Mouse (Mus musculus): ENCODE results near the gene Tomm7. TPM values are rescaled to one million over a fixed set of nuclear protein-coding genes. Genes with fewer than 3 reads are reported as not detected.
"Not testable (repeated sequence)": the region's sequence is repeated elsewhere in the genome, so short reads cannot be mapped to it uniquely, and the experiment has no call there.

The Tomm7 gene
- polyA plus RNA-seq, 1 experiment from 2014 or later, result 109 TPM

DNA sequence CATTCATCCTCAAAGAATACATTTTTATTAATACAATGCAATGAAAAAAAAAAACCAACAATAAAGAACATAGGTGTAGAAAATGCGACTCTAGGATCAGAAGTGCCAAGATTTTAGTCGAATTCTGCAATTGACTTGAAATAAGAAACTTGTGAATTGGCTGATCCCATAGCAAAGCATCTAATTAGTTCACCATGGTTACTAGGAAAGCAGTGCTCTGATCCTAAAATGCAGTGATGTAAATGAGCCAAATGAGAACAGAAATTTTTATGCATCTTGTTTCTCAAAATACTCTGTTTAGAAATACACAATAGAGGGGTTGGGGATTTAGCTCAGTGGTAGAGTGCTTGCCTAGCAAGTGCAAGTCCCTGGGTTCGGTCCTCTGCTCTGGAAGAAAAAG is 1.2 kb upstream of the Tomm7 start:
- peak overlapping the region; percentile 72; the same call in 1 of the 2 replicates for H3K4me2 ChIP-seq (replicated peaks)
- H3K27me3 ChIP-seq, result no peaks in the 10 kb centered on the region
- H3K4me1 ChIP-seq (replicated peaks), result peaks cover 22% of the 10 kb centered on the region
- no peak overlapping the region for H3K9ac ChIP-seq (replicated peaks)
- no peaks in the 10 kb centered on the region for H3K9me3 ChIP-seq
- WGBS, result 82% methylated on average over 3 of the region's 3 CpGs
- H3K4me3 ChIP-seq (replicated peaks), result peak overlapping the region; percentile 80; the same call in 1 of the 2 replicates
- ATAC-seq, result no peak
- H3K27ac ChIP-seq, result peak overlapping the region; percentile 85
- H3K36me3 ChIP-seq, result peaks cover 5% of the 10 kb centered on the region; the same call in 1 of the 2 replicates

DNA sequence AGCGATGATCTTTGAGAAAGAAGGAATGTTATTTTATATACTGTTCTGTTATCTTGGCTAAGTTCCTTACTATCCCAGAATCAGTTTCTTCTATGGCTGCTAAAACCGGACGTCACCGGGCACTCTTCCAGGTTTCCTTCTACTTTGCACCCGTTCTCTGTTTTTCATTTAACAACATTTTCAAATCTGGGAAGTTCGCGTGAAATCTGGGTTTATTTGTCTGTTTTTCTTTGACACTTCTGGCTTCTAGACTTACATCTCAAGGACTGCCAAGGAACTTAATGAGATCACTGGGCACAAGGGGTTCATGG is 525 bp upstream of the Tomm7 start:
- H3K4me2 ChIP-seq (replicated peaks), result peak overlapping the region; percentile 72
- peaks cover 9% of the 10 kb centered on the region for H3K36me3 ChIP-seq
- H3K4me3 ChIP-seq (replicated peaks), result peak overlapping the region; percentile 80
- WGBS, result 38% methylated on average over 7 of the region's 7 CpGs
- H3K9me3 ChIP-seq, result no peaks in the 10 kb centered on the region
- peak overlapping the region; percentile 63 for H3K9ac ChIP-seq (replicated peaks)
- peak overlapping the region; percentile 85 for H3K27ac ChIP-seq
- peak; percentile 25; the same call in 1 of the 2 replicates for ATAC-seq
- H3K27me3 ChIP-seq, result no peaks in the 10 kb centered on the region
- H3K4me1 ChIP-seq (replicated peaks), result peaks cover 22% of the 10 kb centered on the region

DNA sequence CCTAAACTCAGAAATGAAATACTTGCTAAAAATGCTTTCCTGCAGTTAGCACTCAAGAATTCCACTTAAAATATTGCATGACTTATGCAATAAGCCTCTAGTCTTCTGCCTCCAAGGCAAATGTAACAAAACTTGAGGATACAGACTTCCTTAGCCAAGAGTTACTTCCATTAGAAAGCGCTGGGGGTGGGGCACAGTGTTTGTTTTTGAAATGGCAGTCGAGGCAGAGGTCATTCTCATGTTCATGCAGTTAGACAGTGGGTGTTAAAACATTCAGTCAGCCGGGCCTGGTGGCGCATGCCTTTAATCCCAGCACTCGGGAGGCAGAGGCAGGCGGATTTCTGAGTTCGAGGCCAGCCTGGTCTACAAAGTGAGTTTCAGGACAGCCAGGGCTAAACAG is 5.8 kb downstream of the Tomm7 start:
- WGBS, result 92% methylated on average over 7 of the region's 7 CpGs
- H3K9me3 ChIP-seq, result no peaks in the 10 kb centered on the region

DNA sequence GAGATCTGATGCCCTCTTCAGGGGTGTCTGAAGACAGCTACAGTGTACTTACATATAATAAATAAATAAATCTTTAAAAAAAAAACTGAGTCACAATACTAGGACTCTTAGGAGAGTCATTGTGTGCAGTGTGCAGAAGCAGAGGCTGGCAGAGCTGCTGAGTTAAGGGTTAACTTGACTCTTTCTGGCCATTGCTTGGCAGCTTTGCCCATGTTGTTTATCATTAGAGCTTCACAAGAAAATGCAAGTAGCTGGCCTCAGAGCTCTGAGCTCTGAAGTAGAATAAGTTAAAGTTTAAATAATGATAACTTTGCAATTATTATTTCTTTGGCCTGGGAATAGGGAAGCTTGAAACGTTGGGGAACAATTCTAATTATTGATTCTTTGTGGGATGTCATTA is 8.3 kb downstream of the Tomm7 start:
- not testable (repeated sequence) for H3K9ac ChIP-seq (replicated peaks)

More for the DNA sequence above, 5.8 kb downstream of the Tomm7 start:
- Histone ChIP-seq H3K36me3 (peaks cover 27% of the 10 kb centered on the region), H3K4me2 (replicated peaks) (no peak overlapping the region), H3K4me1 (replicated peaks) (peaks cover 11% of the 10 kb centered on the region), H3K27me3 (no peaks in the 10 kb centered on the region), H3K4me3 (replicated peaks) (no peak overlapping the region), H3K9ac (replicated peaks) (no peak overlapping the region), H3K27ac (no peak overlapping the region)
- ATAC-seq, result no peak

DNA sequence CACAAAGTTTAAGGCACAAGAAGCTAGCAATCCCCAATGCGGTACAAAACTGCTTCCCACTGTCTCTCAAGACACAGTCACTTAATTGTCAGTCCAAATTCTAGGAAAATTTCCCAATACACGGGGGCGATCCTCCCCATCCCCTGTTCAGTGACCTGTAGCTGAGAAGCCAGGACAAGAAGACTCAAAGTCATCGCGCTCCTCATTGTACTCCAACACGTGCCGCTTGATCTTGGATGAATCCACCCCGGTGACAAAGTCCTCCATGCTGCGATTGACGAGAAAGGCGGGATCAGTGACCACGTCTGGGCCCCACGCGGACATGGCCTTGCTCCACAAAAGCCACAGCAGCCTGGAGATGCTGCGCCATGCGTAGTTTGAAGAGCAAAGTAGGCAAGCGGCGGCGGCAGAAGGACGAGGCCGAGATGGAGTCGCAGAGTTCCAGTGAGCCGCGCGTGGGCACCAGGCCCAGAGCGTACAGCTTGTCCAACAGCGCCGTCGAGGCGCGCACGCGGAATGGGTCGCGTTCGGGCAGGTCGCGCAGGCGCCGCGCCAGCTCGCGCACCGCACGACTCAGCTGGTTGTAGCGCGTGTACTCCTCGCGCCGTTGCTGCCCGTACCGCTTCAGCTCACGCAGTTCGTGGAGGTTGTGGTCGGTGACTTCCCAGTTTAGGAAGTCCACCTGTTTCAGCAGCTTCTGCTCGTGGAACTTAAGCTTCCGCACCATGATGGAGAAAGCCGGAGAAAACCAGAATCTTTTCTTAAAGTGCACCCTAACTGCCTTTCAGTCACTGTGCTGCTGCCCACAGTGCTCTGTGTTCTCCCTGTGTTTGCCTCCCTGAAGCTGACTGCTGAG is 12.8 kb downstream of the Tomm7 start:
- H3K27me3 ChIP-seq, result peaks cover 27% of the 10 kb centered on the region
- no peaks in the 10 kb centered on the region for H3K4me1 ChIP-seq (replicated peaks)
- ATAC-seq, result no peak
- H3K36me3 ChIP-seq, result no peaks in the 10 kb centered on the region
- H3K27ac ChIP-seq, result no peak overlapping the region
- H3K9ac ChIP-seq (replicated peaks), result no peak overlapping the region
- H3K4me2 ChIP-seq (replicated peaks), result peak overlapping the region; percentile 28
- 51% methylated on average over 58 of the region's 58 CpGs for WGBS
- no peaks in the 10 kb centered on the region for H3K9me3 ChIP-seq
- no peak overlapping the region for H3K4me3 ChIP-seq (replicated peaks)

More for the DNA sequence above, 8.3 kb downstream of the Tomm7 start:
- Histone ChIP-seq H3K27me3 (peaks cover 16% of the 10 kb centered on the region), H3K36me3 (peaks cover 23% of the 10 kb centered on the region)
- ATAC-seq; H3K27ac ChIP-seq; H3K4me2 ChIP-seq (replicated peaks); H3K4me1 ChIP-seq (replicated peaks); H3K4me3 ChIP-seq (replicated peaks); H3K9me3 ChIP-seq: not testable (repeated sequence)
- WGBS, result 74% methylated on average over 1 of the region's 1 CpGs

DNA sequence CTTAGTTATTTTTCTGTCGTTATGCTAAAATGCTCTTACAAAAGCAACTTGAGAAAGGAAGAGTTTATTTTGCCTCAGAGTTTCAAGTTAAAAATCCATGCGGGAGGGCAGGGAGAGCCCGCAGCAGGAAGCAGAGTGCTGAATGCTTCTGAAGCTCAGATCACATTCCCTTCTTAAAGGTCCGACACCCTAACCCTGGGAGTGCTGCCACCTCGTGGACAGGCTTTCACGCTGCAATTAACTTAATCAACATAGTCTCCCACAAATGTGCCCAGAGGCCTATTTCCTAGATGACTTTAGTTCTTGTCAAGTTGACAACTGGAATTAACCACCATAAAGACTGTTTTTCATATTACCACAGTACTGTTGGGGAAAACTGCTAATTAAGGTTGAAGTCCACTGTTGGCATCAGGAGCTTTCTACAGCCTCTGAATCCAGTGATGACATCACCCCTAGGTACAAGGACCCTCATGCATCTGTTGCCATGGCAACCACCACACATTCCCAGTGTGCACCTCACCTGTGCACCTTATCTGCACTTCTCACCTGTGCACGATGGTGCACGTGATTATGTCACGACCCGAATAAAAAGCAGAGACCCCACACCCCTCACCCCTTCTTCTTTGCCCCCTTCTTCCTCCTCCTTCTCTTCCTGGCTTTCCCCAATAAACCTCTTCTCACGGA is 17.5 kb downstream of the Tomm7 start:
- 39% methylated on average over 11 of the region's 11 CpGs for whole genome bisulfite sequencing
- no peak overlapping the region for H3K9ac ChIP-seq (replicated peaks)
- no peaks in the 10 kb centered on the region for H3K9me3 ChIP-seq
- H3K4me3 ChIP-seq (replicated peaks), result no peak overlapping the region
- no peaks in the 10 kb centered on the region for H3K4me1 ChIP-seq (replicated peaks)
- H3K4me2 ChIP-seq (replicated peaks), result no peak overlapping the region
- ATAC-seq, result no peak
- peaks cover 19% of the 10 kb centered on the region for H3K27me3 ChIP-seq
- H3K36me3 ChIP-seq, result no peaks in the 10 kb centered on the region
- no peak overlapping the region for H3K27ac ChIP-seq

DNA sequence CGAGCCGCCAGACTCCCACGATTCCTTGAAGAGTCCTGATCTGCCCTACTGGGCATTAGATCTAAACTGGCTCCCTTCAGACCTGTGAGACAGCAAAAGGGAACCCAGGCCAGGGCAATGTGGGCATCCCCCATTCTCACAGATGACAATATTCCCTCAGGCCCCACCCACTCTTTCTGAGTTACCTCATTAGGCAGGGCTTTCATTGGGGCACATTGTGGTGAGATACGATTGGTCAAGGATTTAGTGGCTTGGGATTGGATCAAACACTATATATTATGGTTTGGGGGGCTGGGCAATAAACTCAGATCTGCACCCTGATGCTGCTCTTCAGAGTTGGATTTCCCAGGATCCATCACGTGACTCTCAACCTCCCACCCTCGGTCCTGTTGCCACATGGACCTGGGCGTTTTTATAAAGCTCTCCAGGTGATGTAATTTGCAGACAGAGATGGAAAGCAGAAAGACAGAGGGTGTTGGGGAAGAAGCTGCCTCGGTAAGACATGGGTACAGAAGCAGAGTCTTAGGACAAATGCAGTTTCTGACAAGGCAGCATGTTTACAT is 19.7 kb downstream of the Tomm7 start:
- H3K4me1 ChIP-seq (replicated peaks), result no peaks in the 10 kb centered on the region
- no peak overlapping the region for H3K4me2 ChIP-seq (replicated peaks)
- no peak overlapping the region for H3K9ac ChIP-seq (replicated peaks)
- peaks cover 12% of the 10 kb centered on the region for H3K36me3 ChIP-seq
- H3K4me3 ChIP-seq (replicated peaks), result no peak overlapping the region
- H3K9me3 ChIP-seq, result no peaks in the 10 kb centered on the region
- WGBS, result 81% methylated on average over 8 of the region's 8 CpGs
- no peak for ATAC-seq
- H3K27ac ChIP-seq, result no peak overlapping the region
- 0 out of 2 replicates have a peak, but pooled peaks cover 6% of the 10 kb centered on the region for H3K27me3 ChIP-seq

DNA sequence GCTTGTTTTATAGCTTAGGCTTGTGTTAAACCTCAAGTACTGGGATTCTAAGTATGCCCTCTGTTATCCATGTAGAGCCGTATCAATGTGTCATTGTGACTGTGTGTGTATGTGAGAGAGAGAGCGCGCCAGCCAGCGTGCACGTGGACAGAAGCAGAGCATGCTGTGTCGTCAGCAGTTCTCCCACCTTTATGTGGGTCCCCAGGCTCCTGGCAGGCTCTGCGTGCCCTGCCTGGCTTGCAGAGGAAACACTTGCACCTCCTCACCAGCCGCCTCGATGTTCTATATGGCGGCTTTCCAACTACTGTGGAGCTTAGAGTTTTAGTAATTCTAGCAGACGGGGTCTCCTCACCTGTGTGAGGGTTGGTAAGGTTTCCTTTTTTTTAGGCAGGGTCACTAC is 21.7 kb downstream of the Tomm7 start:
- Histone ChIP-seq H3K4me1 (replicated peaks) (no peaks in the 10 kb centered on the region), H3K27me3 (no peaks in the 10 kb centered on the region), H3K4me2 (replicated peaks) (no peak overlapping the region), H3K9ac (replicated peaks) (no peak overlapping the region), H3K9me3 (no peaks in the 10 kb centered on the region), H3K4me3 (replicated peaks) (no peak overlapping the region), H3K27ac (no peak overlapping the region), H3K36me3 (peaks cover 26% of the 10 kb centered on the region)
- no peak for ATAC-seq
- WGBS, result 79% methylated on average over 11 of the region's 11 CpGs

DNA sequence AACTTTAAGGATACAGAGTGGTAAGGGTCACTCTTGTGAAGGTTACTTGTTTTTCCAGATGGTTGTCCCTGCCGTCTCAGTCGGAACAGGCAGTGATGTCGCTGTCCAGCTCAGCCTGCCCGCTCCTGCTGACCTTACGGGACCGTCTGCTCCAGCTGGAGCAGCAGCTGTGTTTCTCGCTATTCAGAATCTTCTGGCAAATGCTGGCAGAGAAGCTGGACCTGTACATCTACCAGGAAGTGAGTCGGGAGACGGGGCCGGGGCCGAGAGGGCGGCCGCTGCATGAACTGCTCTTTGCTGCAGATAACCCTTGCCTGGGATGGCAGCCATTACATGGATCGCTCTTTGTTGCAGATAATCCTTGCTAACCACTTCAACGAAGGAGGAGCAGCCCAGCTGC is 27.3 kb downstream of the Tomm7 start:
- no peak overlapping the region for H3K4me3 ChIP-seq (replicated peaks)
- ATAC-seq, result no peak
- WGBS, result 93% methylated on average over 15 of the region's 15 CpGs
- no peak overlapping the region for H3K9ac ChIP-seq (replicated peaks)
- H3K9me3 ChIP-seq, result no peaks in the 10 kb centered on the region
- H3K4me1 ChIP-seq (replicated peaks), result no peaks in the 10 kb centered on the region
- peaks cover 78% of the 10 kb centered on the region for H3K36me3 ChIP-seq
- H3K27me3 ChIP-seq, result no peaks in the 10 kb centered on the region
- no peak overlapping the region for H3K27ac ChIP-seq
- H3K4me2 ChIP-seq (replicated peaks), result no peak overlapping the region

DNA sequence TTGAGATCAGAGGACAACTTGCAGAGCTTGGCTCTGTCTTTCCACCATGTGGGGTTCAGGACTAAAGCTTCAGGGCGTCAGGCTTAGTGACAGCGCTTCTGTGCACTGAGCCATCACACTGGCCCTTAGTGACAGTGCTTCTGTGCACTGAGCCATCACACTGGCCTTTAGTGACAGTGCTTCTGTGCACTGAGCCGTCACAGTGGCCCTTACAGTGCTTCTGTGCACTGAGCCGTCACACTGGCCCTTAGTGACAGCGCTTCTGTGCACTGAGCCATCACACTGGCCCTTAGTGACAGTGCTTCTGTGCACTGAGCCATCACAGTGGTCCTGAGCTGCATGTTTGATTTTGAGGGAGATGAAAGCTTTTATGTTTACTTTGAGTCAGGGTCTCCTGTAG is 29.1 kb downstream of the Tomm7 start:
- H3K9me3 ChIP-seq, result no peaks in the 10 kb centered on the region
- H3K36me3 ChIP-seq, result peaks cover 89% of the 10 kb centered on the region
- WGBS, result 41% methylated on average over 5 of the region's 5 CpGs
- no peak for ATAC-seq
- no peaks in the 10 kb centered on the region for H3K27me3 ChIP-seq
- H3K4me2 ChIP-seq (replicated peaks), result no peak overlapping the region
- no peak overlapping the region for H3K9ac ChIP-seq (replicated peaks)
- no peak overlapping the region for H3K27ac ChIP-seq
- H3K4me3 ChIP-seq (replicated peaks), result no peak overlapping the region
- no peaks in the 10 kb centered on the region for H3K4me1 ChIP-seq (replicated peaks)

DNA sequence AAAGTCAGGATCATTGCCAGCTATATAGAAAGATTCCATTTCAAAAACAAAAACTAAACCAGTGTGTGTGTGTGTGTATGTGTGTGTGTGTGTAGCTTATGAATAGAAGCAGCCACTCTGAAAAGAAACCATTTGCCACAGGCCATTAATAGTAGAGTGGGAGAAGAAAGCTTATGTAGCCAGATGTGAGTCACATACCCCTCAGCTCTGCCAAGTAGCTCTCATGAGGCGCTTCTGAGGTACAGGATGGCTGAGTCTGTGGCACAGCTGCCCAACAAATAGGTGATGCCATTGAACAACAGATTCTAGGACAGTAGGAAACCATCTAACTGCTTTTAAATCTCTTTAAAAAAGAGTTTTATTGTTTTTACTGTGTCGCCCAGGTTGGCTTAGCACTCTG is 51.2 kb downstream of the Tomm7 start:
- no peak for ATAC-seq
- 96% methylated on average over 2 of the region's 2 CpGs for WGBS
- no peak overlapping the region for H3K9ac ChIP-seq (replicated peaks)
- peaks cover 36% of the 10 kb centered on the region for H3K36me3 ChIP-seq
- H3K27me3 ChIP-seq, result no peaks in the 10 kb centered on the region
- no peak overlapping the region for H3K4me2 ChIP-seq (replicated peaks)
- no peak overlapping the region for H3K4me3 ChIP-seq (replicated peaks)
- no peaks in the 10 kb centered on the region for H3K9me3 ChIP-seq
- no peak overlapping the region for H3K27ac ChIP-seq
- H3K4me1 ChIP-seq (replicated peaks), result peaks cover 9% of the 10 kb centered on the region

DNA sequence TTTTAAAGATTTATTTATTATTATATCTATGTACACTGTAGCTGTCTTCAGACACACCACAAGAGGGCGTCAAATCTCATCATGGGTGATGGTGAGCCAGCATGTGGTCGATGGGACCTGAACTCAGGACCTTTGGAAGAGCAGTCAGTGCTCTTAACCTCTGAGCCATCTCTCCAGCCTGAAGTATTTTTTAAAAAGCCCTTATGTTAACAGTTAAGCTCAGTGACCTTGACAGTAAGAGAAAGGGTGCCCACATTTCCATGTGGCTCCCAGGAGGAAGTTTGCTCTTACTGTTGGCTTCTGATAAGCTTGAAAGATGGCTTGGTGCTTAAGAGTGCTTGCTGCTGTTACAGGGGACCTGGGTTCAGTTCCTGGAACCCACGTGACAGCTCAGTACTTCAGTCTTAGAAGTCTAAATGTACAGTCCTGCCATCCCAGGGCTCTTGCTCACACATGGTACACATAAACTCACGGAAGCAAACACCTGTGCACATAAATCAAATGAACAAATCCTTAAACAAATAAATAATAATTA is 54.8 kb downstream of the Tomm7 start:
- Histone ChIP-seq H3K9me3 (no peaks in the 10 kb centered on the region), H3K4me1 (replicated peaks) (peaks cover 9% of the 10 kb centered on the region), H3K36me3 (peaks cover 14% of the 10 kb centered on the region), H3K27ac (no peak overlapping the region), H3K4me3 (replicated peaks) (no peak overlapping the region), H3K27me3 (no peaks in the 10 kb centered on the region), H3K4me2 (replicated peaks) (no peak overlapping the region), H3K9ac (replicated peaks) (no peak overlapping the region)
- no peak for ATAC-seq
- 89% methylated on average over 4 of the region's 4 CpGs for WGBS
